Mouse (Mus musculus) midbrain, embryonic 13.5 days (tissue): ENCODE data around the gene Tbata. TPM values are rescaled to one million over a fixed set of nuclear protein-coding genes. Genes with fewer than 3 reads are reported as not detected.

Experiments
- microRNA-seq: library from miRNA; unstranded; fragments of <30 nt; microRNA quantifications from one replicate; pipeline ENCODE4, GENCODE M21; 2016
- polyA plus RNA-seq: library from polyadenylated mRNA; unstranded; fragments of >200 nt; fragmentation: Nextera tagmentation; extraction: Ambion mirVana; gene quantifications from 2 replicates; pipeline ENCODE4 v1.2.1, GENCODE M21; 2015

Gene Tbata
- polyA plus RNA-seq, 1 experiment from 2014 or later: 0.17 TPM

Small RNA genes lying within 50 kb of the gene (microRNA-seq; reads per million reads assigned to microRNA genes)
- not detected for gene Gm44308

Other genes with a start within 250 kb of the Tbata start
- 31.8 and 32.6 TPM in 2 replicates for gene Pcbd1, start 82.6 kb upstream of the Tbata start, polyA plus RNA-seq
- gene Sgpl1, start 24.3 kb upstream of the Tbata start, polyA plus RNA-seq: 60.8 and 70.8 TPM in 2 replicates
- gene Adamts14, start 101.5 kb downstream of the Tbata start, polyA plus RNA-seq: 0.24 and 0.28 TPM in 2 replicates
- not detected in 2 replicates for gene Prf1, start 125.9 kb downstream of the Tbata start, polyA plus RNA-seq
- gene Pald1, start 211.6 kb downstream of the Tbata start, polyA plus RNA-seq: 17.5 and 21.1 TPM in 2 replicates
- gene Nodal, start 246.0 kb downstream of the Tbata start, polyA plus RNA-seq: not detected in 2 replicates